Mouse (Mus musculus): ENCODE results near the gene Pmp22.

The Pmp22 gene

GRCm38 (mm10) chr11:63127513-63127912 lies 1.3 kb upstream of the Pmp22 start:
- in situ Hi-C loops (cut with MseI, MboI), result loop anchor here in 1 of 2 experiments (25.0 kb wide), 1 partner anchor 365 kb away; the partner anchor contains the start of gene Gm10428

GRCm38 (mm10) chr11:63129375-63129774 lies 593 bp downstream of the Pmp22 start:
- in situ Hi-C loops (cut with MseI, MboI), result loop anchor here in 1 of 2 experiments (25.0 kb wide), 1 partner anchor 367 kb away; the partner anchor contains the start of gene Gm10428

- in situ Hi-C loops (cut with MseI, MboI), result loop anchor here (5.0 to 25.0 kb wide), 3 partner anchors 208 to 385 kb away; partner anchors contain the start of gene Gm10428 (in 1 of the 2)
These were observed 1.1 kb downstream of the Pmp22 start for GRCm38 (mm10) chr11:63129840-63130239.

- in situ Hi-C loops (cut with MseI, MboI), result loop anchor here (5.0 to 25.0 kb wide), 3 partner anchors 208 to 386 kb away; partner anchors contain the start of gene Gm10428 (in 1 of the 2)
These were observed 1.7 kb downstream of the Pmp22 start for GRCm38 (mm10) chr11:63130497-63130896.

- in situ Hi-C loops (cut with MseI, MboI), result loop anchor here (5.0 to 25.0 kb wide), 3 partner anchors 209 to 386 kb away; partner anchors contain the start of gene Gm10428 (in 1 of the 2)
These were observed 2.4 kb downstream of the Pmp22 start for GRCm38 (mm10) chr11:63131001-63131692.

GRCm38 (mm10) chr11:63131693-63132040 lies 2.9 kb downstream of the Pmp22 start:
- in situ Hi-C loops (cut with MseI, MboI), result loop anchor here (5.0 to 25.0 kb wide), 3 partner anchors 209 to 387 kb away; partner anchors contain the start of gene Gm10428 (in 1 of the 2)

- in situ Hi-C loops (cut with MseI, MboI), result loop anchor here (5.0 to 25.0 kb wide), 3 partner anchors 210 to 387 kb away; partner anchors contain the start of gene Gm10428 (in 1 of the 2)
These were observed 3.3 kb downstream of the Pmp22 start for GRCm38 (mm10) chr11:63132151-63132500.

GRCm38 (mm10) chr11:63132501-63133435 lies 4.0 kb downstream of the Pmp22 start:
- in situ Hi-C loops (cut with MseI, MboI), result loop anchor here (5.0 to 25.0 kb wide), 3 partner anchors 210 to 388 kb away; partner anchors contain the start of gene Gm10428 (in 1 of the 2)

GRCm38 (mm10) chr11:63134021-63134420 lies 5.2 kb downstream of the Pmp22 start:
- in situ Hi-C loops (cut with MseI, MboI), result loop anchor here (5.0 to 25.0 kb wide), 3 partner anchors 212 to 389 kb away; partner anchors contain the start of gene Gm10428 (in 1 of the 2)

- in situ Hi-C loops (cut with MseI, MboI), result loop anchor here (5.0 to 25.0 kb wide), 3 partner anchors 213 to 390 kb away; partner anchors contain the start of gene Gm10428 (in 1 of the 2)
These were observed 6.1 kb downstream of the Pmp22 start for GRCm38 (mm10) chr11:63134742-63135482.

GRCm38 (mm10) chr11:63135622-63136021 lies 6.8 kb downstream of the Pmp22 start:
- in situ Hi-C loops (cut with MseI, MboI), result loop anchor here (5.0 to 25.0 kb wide), 3 partner anchors 213 to 391 kb away; partner anchors contain the start of gene Gm10428 (in 1 of the 2)

- in situ Hi-C loops (cut with MseI, MboI), result loop anchor here (5.0 to 25.0 kb wide), 3 partner anchors 214 to 391 kb away; partner anchors contain the start of gene Gm10428 (in 1 of the 2)
These were observed 7.4 kb downstream of the Pmp22 start for GRCm38 (mm10) chr11:63136205-63136604.

GRCm38 (mm10) chr11:63136836-63137416 lies 8.1 kb downstream of the Pmp22 start:
- in situ Hi-C loops (cut with MseI, MboI), result loop anchor here (5.0 to 25.0 kb wide), 3 partner anchors 215 to 392 kb away; partner anchors contain the start of gene Gm10428 (in 1 of the 2)

- in situ Hi-C loops (cut with MseI, MboI), result loop anchor here (5.0 to 25.0 kb wide), 3 partner anchors 216 to 394 kb away; partner anchors contain the start of gene Gm10428 (in 1 of the 2)
These were observed 10.0 kb downstream of the Pmp22 start for GRCm38 (mm10) chr11:63138739-63139138.

GRCm38 (mm10) chr11:63142311-63142710 lies 13.5 kb downstream of the Pmp22 start:
- in situ Hi-C loops (cut with MseI, MboI), result loop anchor here in 1 of 2 experiments (25.0 kb wide), 1 partner anchor 380 kb away; the partner anchor contains the start of gene Gm10428

GRCm38 (mm10) chr11:63142816-63143215 lies 14.0 kb downstream of the Pmp22 start:
- in situ Hi-C loops (cut with MseI, MboI), result loop anchor here in 1 of 2 experiments (25.0 kb wide), 1 partner anchor 381 kb away; the partner anchor contains the start of gene Gm10428

- in situ Hi-C loops (cut with MseI, MboI), result loop anchor here in 1 of 2 experiments (25.0 kb wide), 1 partner anchor 381 kb away; the partner anchor contains the start of gene Gm10428
These were observed 14.7 kb downstream of the Pmp22 start for GRCm38 (mm10) chr11:63143486-63143885.

GRCm38 (mm10) chr11:63146601-63147000 lies 17.8 kb downstream of the Pmp22 start:
- in situ Hi-C loops (cut with MseI, MboI), result loop anchor here in 1 of 2 experiments (25.0 kb wide), 1 partner anchor 384 kb away; the partner anchor contains the start of gene Gm10428

GRCm38 (mm10) chr11:63148276-63148675 lies 19.5 kb downstream of the Pmp22 start:
- in situ Hi-C loops (cut with MseI, MboI), result loop anchor here in 1 of 2 experiments (25.0 kb wide), 1 partner anchor 386 kb away; the partner anchor contains the start of gene Gm10428

Measured in mouse trophoblast stem cell (cell line).